Mouse (Mus musculus) heart, postnatal 0 days (tissue): Measurements from ENCODE around the gene Cd72. TPM values are rescaled to one million over a fixed set of nuclear protein-coding genes. Genes with fewer than 3 reads are reported as not detected.

Experiments
- ATAC-seq: fragments of 200-750 bp; cut with Nextera tagmentation; 2 replicates; pipeline ENCODE4 v1.8.0; 2017; ENCODE audit warnings: low read depth, moderate number of reproducible peaks, moderate library complexity; ENCODE audit not compliant: insufficient read depth
- DNase-seq: peaks from one replicate; pipeline ENCODE4 v3.0.0-alpha.2; 2016; ENCODE audit warnings: low spot score
- H3K27ac ChIP-seq: fragments of 300-500 bp; sonication (generic); 2 replicates; pipeline ENCODE4 v1.5.1; 2014; ENCODE audit warnings: low read depth, mild to moderate bottlenecking
- H3K27me3 ChIP-seq: fragments of 300-500 bp; sonication (generic); 2 replicates; pipeline ENCODE4 v1.6.1; 2014; ENCODE audit warnings: low read length, mixed read lengths; ENCODE audit not compliant: control insufficient read depth, insufficient read depth
- H3K36me3 ChIP-seq: fragments of 300-500 bp; sonication (generic); replicated peaks from 2 replicates; pipeline ENCODE4 v1.6.1; 2014; ENCODE audit warnings: low read length, mixed read lengths; ENCODE audit not compliant: control insufficient read depth, insufficient read depth
- H3K4me1 ChIP-seq: fragments of 300-500 bp; sonication (generic); 2 replicates; pipeline ENCODE4 v1.6.1; 2014; ENCODE audit warnings: antibody characterized with exemption; ENCODE audit not compliant: control insufficient read depth, insufficient read depth
- H3K4me2 ChIP-seq: fragments of 300-500 bp; sonication (generic); 2 replicates; pipeline ENCODE4 v1.6.1; 2014; ENCODE audit warnings: low read depth, mild to moderate bottlenecking, low read length, moderate library complexity
- H3K4me3 ChIP-seq: fragments of 300-500 bp; sonication (generic); 2 replicates; pipeline ENCODE4 v1.5.1; 2014; ENCODE audit warnings: low read depth, low read length
- H3K9ac ChIP-seq: fragments of 300-500 bp; sonication (generic); replicated peaks from 2 replicates; pipeline ENCODE4 v1.6.1; 2014; ENCODE audit warnings: low read depth, low read length, mixed read lengths
- H3K9me3 ChIP-seq: fragments of 300-500 bp; sonication (generic); replicated peaks from 2 replicates; pipeline ENCODE4 v1.6.1; 2016; ENCODE audit warnings: low read length; ENCODE audit not compliant: control insufficient read depth
- CTCF ChIP-seq: IDR thresholded peaks from 2 replicates; pipeline ENCODE4 v1.5.1; 2016; ENCODE audit warnings: antibody characterized with exemption, control low read depth, low read depth
- EP300 ChIP-seq: IDR thresholded peaks from 2 replicates; pipeline ENCODE4 v1.6.1; 2016; ENCODE audit warnings: antibody characterized with exemption, low read depth
- WGBS: fragments of 180-500 bp; shearing (Covaris S2); extraction: QIAGEN DNeasy Blood & Tissue Kit; methylation state at CpG from one replicate; pipeline ENCODE4 v1.1.7; 2014; 5-methylcytosine and 5-hydroxymethylcytosine counted together
- polyA plus RNA-seq: library from polyadenylated mRNA; unstranded; fragments of >200 nt; fragmentation: Nextera tagmentation; extraction: Ambion mirVana; gene quantifications from 2 replicates; pipeline ENCODE4 v1.2.1, GENCODE M21; 2015
- total RNA-seq: library from RNA; depleted of rRNA; stranded (reverse); fragments of >200 nt; gene quantifications from 2 replicates; pipeline ENCODE4 v1.2.3, GENCODE M21; 2014; ENCODE audit warnings: low replicate concordance; rRNA removed

Gene Cd72
- total RNA-seq, result 0.08 and 0.81 TPM in 2 replicates
- polyA plus RNA-seq, result 3.4 TPM in 2 replicates

DNA sequence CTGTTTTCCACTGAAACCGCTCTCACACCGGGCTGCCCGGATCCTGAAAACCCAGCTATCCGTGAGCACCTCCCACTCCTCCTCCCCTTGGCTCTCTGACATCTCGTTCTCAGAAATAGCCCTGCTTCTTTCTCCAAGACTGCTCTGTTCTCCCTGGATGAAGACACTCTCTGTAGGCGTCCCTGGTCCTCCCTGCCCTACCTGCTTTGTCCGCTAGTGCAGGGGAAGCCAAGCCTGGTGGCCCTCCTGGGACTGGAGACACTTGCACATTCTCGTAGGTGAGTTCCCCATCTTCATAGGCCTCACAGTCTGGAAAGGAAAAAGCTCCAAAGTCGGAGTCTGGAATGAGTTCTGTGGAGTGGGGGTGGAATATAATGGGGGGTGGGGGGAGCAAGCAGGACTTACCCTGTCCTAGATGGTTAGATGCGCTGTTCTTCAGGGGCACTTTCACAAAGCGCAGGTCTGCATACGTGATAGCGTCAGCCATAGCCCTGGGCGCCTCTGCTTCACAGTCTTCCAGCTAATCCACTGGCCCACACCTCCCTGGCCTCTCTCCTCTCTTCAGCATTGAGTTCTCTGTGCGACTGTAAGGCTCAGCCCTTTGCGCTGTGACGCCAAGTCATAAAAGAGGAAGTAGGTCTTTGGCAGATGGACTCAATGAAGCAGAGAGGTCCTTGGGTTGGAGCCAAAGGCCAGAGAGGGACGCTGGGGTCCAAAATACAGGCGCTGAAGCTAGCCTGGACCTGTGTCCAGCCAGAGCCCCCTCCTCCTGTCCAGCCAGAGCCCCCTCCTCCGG lies at the start of gene Cd72:
Gene Cd72, minus strand, starts transcription at position 588 of the 796 bp plus-strand sequence.
- DNase-seq, result no peak
- Histone ChIP-seq H3K9me3 (no peaks in the 10 kb centered on the region), H3K4me3 (peak within 1 kb of the TSS; percentile 30), H3K27ac (no peak within 1 kb of the TSS), H3K4me2 (peak within 1 kb of the TSS; percentile 57), H3K27me3 (peaks cover 48% of the 10 kb centered on the region), H3K4me1 (peaks cover 9% of the 10 kb centered on the region; the same call in 1 of the 2 replicates), H3K36me3 (no peaks in the 10 kb centered on the region), H3K9ac (no peak within 1 kb of the TSS)
- WGBS, result 28% methylated on average over 20 of the region's 20 CpGs
- ATAC-seq, result 0 out of 2 replicates have a peak, but pooled peaks have one; percentile 15
- TF ChIP-seq CTCF, result no peak
- TF ChIP-seq EP300, result no peak

- no peak for ATAC-seq
- WGBS, result 82% methylated on average over 6 of the region's 6 CpGs
- Histone ChIP-seq H3K4me1 (peaks cover 18% of the 10 kb centered on the region), H3K9me3 (no peaks in the 10 kb centered on the region), H3K4me2 (no peak overlapping the region), H3K27me3 (no peaks in the 10 kb centered on the region), H3K36me3 (no peaks in the 10 kb centered on the region), H3K9ac (no peak overlapping the region), H3K4me3 (no peak overlapping the region), H3K27ac (no peak overlapping the region)
- no peak for TF ChIP-seq EP300
- no peak for TF ChIP-seq CTCF
- no peak for DNase-seq
Measured at GRCm38 (mm10) chr4:43503506-43503905, 49.1 kb upstream of the Cd72 start.

DNA sequence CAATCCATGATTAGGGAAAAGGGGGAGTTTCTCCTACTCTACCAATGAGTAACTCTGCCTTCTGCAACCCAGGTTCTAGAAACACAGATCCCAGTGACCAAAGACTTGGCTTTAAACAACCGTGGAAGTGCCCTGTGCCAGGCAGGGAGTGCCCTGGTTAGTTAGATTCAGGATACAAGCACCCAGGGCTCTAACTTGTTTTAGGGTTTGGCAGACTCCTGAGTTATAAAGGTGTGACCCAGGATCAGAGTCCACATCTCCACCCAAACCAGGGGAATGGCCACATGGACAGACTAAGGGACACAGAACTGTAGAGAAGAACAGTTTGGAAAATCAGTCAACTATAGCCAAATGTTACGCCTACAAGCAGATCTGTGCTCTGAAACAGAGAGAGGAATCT lies 48.6 kb upstream of the Cd72 start:
- DNase-seq, result no peak
- Histone ChIP-seq H3K27ac (no peak overlapping the region), H3K4me2 (no peak overlapping the region), H3K9me3 (no peaks in the 10 kb centered on the region), H3K4me1 (peaks cover 20% of the 10 kb centered on the region), H3K36me3 (no peaks in the 10 kb centered on the region), H3K4me3 (no peak overlapping the region), H3K9ac (no peak overlapping the region), H3K27me3 (no peaks in the 10 kb centered on the region)
- ATAC-seq, result no peak
- WGBS, result 81% methylated on average over 2 of the region's 2 CpGs
- no peak for TF ChIP-seq EP300
- no peak for TF ChIP-seq CTCF

- no peak for TF ChIP-seq CTCF
- 6% methylated on average over 50 of the region's 50 CpGs for WGBS
Measured at GRCm38 (mm10) chr4:43499407-43500333, 45.2 kb upstream of the Cd72 start, which contains the start of gene Arhgef39. Arhgef39 (minus strand) TSS chr4:43499695.

GRCm38 (mm10) chr4:43498983-43499382 lies 44.6 kb upstream of the Cd72 start:
- H3K9ac ChIP-seq, result peak overlapping the region; percentile 29; the same call in 1 of the 2 replicates
- WGBS, result 15% methylated on average over 8 of the region's 8 CpGs
- H3K27me3 ChIP-seq, result no peaks in the 10 kb centered on the region
- no peak overlapping the region for H3K27ac ChIP-seq
- peak overlapping the region; percentile 72 for H3K4me2 ChIP-seq
- ATAC-seq (peak; percentile 42; the same call in 1 of the 2 replicates), DNase-seq (peak; percentile 60)
- TF ChIP-seq CTCF (peak; percentile 35), EP300 (no peak)
- peak overlapping the region; percentile 57 for H3K4me3 ChIP-seq
- no peaks in the 10 kb centered on the region for H3K9me3 ChIP-seq
- peaks cover 15% of the 10 kb centered on the region for H3K36me3 ChIP-seq
- peaks cover 30% of the 10 kb centered on the region for H3K4me1 ChIP-seq

More at GRCm38 (mm10) chr4:43499407-43500333, 45.2 kb upstream of the Cd72 start, which contains the start of gene Arhgef39:
- peak within 1 kb of the TSS; percentile 29; the same call in 1 of the 2 replicates for H3K9ac ChIP-seq
- H3K4me2 ChIP-seq, result peak within 1 kb of the TSS; percentile 72
- H3K27ac ChIP-seq, result no peak within 1 kb of the TSS; the same call in 1 of the 2 replicates
- H3K4me1 ChIP-seq, result peaks cover 23% of the 10 kb centered on the region
- H3K4me3 ChIP-seq, result peak within 1 kb of the TSS; percentile 57
- no peaks in the 10 kb centered on the region for H3K27me3 ChIP-seq
- DNase-seq (peak; percentile 92), ATAC-seq (peak; percentile 92)
- peaks cover 15% of the 10 kb centered on the region for H3K36me3 ChIP-seq
- H3K9me3 ChIP-seq, result no peaks in the 10 kb centered on the region
